Mouse (Mus musculus): ENCODE results near the gene Ndufa9. TPM values are rescaled to one million over a fixed set of nuclear protein-coding genes. Genes with fewer than 3 reads are reported as not detected.

Gene Ndufa9
- polyA plus RNA-seq, 1 experiment from 2014 or later: 213 TPM

GRCm38 (mm10) chr6:126794751-126795150 lies 54.2 kb downstream of the Ndufa9 start:
- WGBS: 78% methylated on average over 6 of the region's 6 CpGs
- H3K4me1 ChIP-seq: no peaks in the 10 kb centered on the region

GRCm38 (mm10) chr6:126793689-126794088 lies 55.2 kb downstream of the Ndufa9 start:
- Histone ChIP-seq H3K9me3 (replicated peaks) (no peaks in the 10 kb centered on the region), H3K27me3 (replicated peaks) (no peaks in the 10 kb centered on the region), H3K36me3 (no peaks in the 10 kb centered on the region), H3K4me2 (no peak overlapping the region), H3K27ac (replicated peaks) (no peak overlapping the region), H3K4me3 (replicated peaks) (no peak overlapping the region), H3K9ac (replicated peaks) (no peak overlapping the region), H3K4me1 (no peaks in the 10 kb centered on the region)
- WGBS: 95% methylated on average over 6 of the region's 6 CpGs
- ATAC-seq (ENCODE audit: low FRiP score): no peak

More at GRCm38 (mm10) chr6:126794751-126795150, 54.2 kb downstream of the Ndufa9 start:
- Histone ChIP-seq H3K4me2 (no peak overlapping the region), H3K4me3 (replicated peaks) (no peak overlapping the region), H3K36me3 (no peaks in the 10 kb centered on the region), H3K27me3 (replicated peaks) (no peaks in the 10 kb centered on the region), H3K9ac (replicated peaks) (no peak overlapping the region), H3K27ac (replicated peaks) (no peak overlapping the region), H3K9me3 (replicated peaks) (no peaks in the 10 kb centered on the region)
- no peak for ATAC-seq (ENCODE audit: low FRiP score)

GRCm38 (mm10) chr6:126791964-126792363 lies 57.0 kb downstream of the Ndufa9 start:
- Histone ChIP-seq H3K9me3 (replicated peaks) (no peaks in the 10 kb centered on the region), H3K4me2 (peak overlapping the region; percentile 42), H3K9ac (replicated peaks) (no peak overlapping the region), H3K4me3 (replicated peaks) (no peak overlapping the region), H3K27me3 (replicated peaks) (no peaks in the 10 kb centered on the region), H3K27ac (replicated peaks) (no peak overlapping the region), H3K4me1 (no peaks in the 10 kb centered on the region), H3K36me3 (no peaks in the 10 kb centered on the region)
- no peak for ATAC-seq (ENCODE audit: low FRiP score)
- 37% methylated on average over 12 of the region's 12 CpGs for WGBS

GRCm38 (mm10) chr6:126791488-126791887 lies 57.4 kb downstream of the Ndufa9 start:
- H3K27me3 ChIP-seq (replicated peaks): no peaks in the 10 kb centered on the region
- no peak overlapping the region for H3K4me3 ChIP-seq (replicated peaks)
- H3K36me3 ChIP-seq: no peaks in the 10 kb centered on the region
- no peak for ATAC-seq (ENCODE audit: low FRiP score)
- WGBS: 39% methylated on average over 4 of the region's 4 CpGs
- H3K27ac ChIP-seq (replicated peaks): no peak overlapping the region
- no peaks in the 10 kb centered on the region for H3K4me1 ChIP-seq
- no peaks in the 10 kb centered on the region for H3K9me3 ChIP-seq (replicated peaks)
- no peak overlapping the region for H3K4me2 ChIP-seq
- no peak overlapping the region for H3K9ac ChIP-seq (replicated peaks)

- H3K9me3 ChIP-seq (replicated peaks): no peaks in the 10 kb centered on the region
- WGBS: 83% methylated on average over 8 of the region's 8 CpGs
- no peaks in the 10 kb centered on the region for H3K4me1 ChIP-seq
- no peak overlapping the region for H3K9ac ChIP-seq (replicated peaks)
- no peak overlapping the region for H3K4me3 ChIP-seq (replicated peaks)
- no peak overlapping the region for H3K4me2 ChIP-seq
- ATAC-seq (ENCODE audit: low FRiP score): no peak
- no peaks in the 10 kb centered on the region for H3K36me3 ChIP-seq
- no peaks in the 10 kb centered on the region for H3K27me3 ChIP-seq (replicated peaks)
- no peak overlapping the region for H3K27ac ChIP-seq (replicated peaks)
These were observed 60.1 kb downstream of the Ndufa9 start for GRCm38 (mm10) chr6:126788863-126789262.

GRCm38 (mm10) chr6:126784206-126784605 lies 64.7 kb downstream of the Ndufa9 start:
- Histone ChIP-seq H3K9ac (replicated peaks) (no peak overlapping the region), H3K4me1 (no peaks in the 10 kb centered on the region), H3K27me3 (replicated peaks) (no peaks in the 10 kb centered on the region), H3K4me2 (no peak overlapping the region), H3K27ac (replicated peaks) (no peak overlapping the region), H3K4me3 (replicated peaks) (no peak overlapping the region), H3K9me3 (replicated peaks) (no peaks in the 10 kb centered on the region), H3K36me3 (no peaks in the 10 kb centered on the region)
- no peak for ATAC-seq (ENCODE audit: low FRiP score)
- WGBS: 59% methylated on average over 5 of the region's 5 CpGs

GRCm38 (mm10) chr6:126783651-126784066 lies 65.3 kb downstream of the Ndufa9 start:
- no peak for ATAC-seq (ENCODE audit: low FRiP score)
- H3K4me1 ChIP-seq: no peaks in the 10 kb centered on the region
- 80% methylated on average over 10 of the region's 10 CpGs for WGBS
- H3K4me2 ChIP-seq: no peak overlapping the region
- H3K4me3 ChIP-seq (replicated peaks): no peak overlapping the region
- H3K9ac ChIP-seq (replicated peaks): no peak overlapping the region
- H3K27me3 ChIP-seq (replicated peaks): no peaks in the 10 kb centered on the region
- H3K36me3 ChIP-seq: no peaks in the 10 kb centered on the region
- no peak overlapping the region for H3K27ac ChIP-seq (replicated peaks)
- no peaks in the 10 kb centered on the region for H3K9me3 ChIP-seq (replicated peaks)

- Histone ChIP-seq H3K27me3 (replicated peaks) (no peaks in the 10 kb centered on the region), H3K27ac (replicated peaks) (no peak overlapping the region), H3K4me2 (no peak overlapping the region), H3K4me1 (no peaks in the 10 kb centered on the region), H3K9ac (replicated peaks) (no peak overlapping the region), H3K36me3 (no peaks in the 10 kb centered on the region), H3K4me3 (replicated peaks) (no peak overlapping the region), H3K9me3 (replicated peaks) (no peaks in the 10 kb centered on the region)
- WGBS: 82% methylated on average over 1 of the region's 1 CpGs
- ATAC-seq (ENCODE audit: low FRiP score): no peak
These were observed 65.9 kb downstream of the Ndufa9 start for GRCm38 (mm10) chr6:126783056-126783455.

GRCm38 (mm10) chr6:126777889-126778288 lies 71.0 kb downstream of the Ndufa9 start:
- Histone ChIP-seq H3K4me1 (no peaks in the 10 kb centered on the region), H3K4me3 (replicated peaks) (no peak overlapping the region), H3K27me3 (replicated peaks) (no peaks in the 10 kb centered on the region), H3K36me3 (no peaks in the 10 kb centered on the region), H3K4me2 (no peak overlapping the region), H3K27ac (replicated peaks) (no peak overlapping the region), H3K9ac (replicated peaks) (no peak overlapping the region), H3K9me3 (replicated peaks) (no peaks in the 10 kb centered on the region)
- no peak for ATAC-seq (ENCODE audit: low FRiP score)
- 79% methylated on average over 6 of the region's 6 CpGs for WGBS

GRCm38 (mm10) chr6:126773873-126774272 lies 75.1 kb downstream of the Ndufa9 start:
- Histone ChIP-seq H3K36me3 (no peaks in the 10 kb centered on the region), H3K4me1 (peaks cover 16% of the 10 kb centered on the region), H3K9me3 (replicated peaks) (no peaks in the 10 kb centered on the region), H3K4me2 (no peak overlapping the region), H3K9ac (replicated peaks) (no peak overlapping the region), H3K4me3 (replicated peaks) (no peak overlapping the region), H3K27ac (replicated peaks) (no peak overlapping the region), H3K27me3 (replicated peaks) (no peaks in the 10 kb centered on the region)
- 80% methylated on average over 4 of the region's 4 CpGs for WGBS
- no peak for ATAC-seq (ENCODE audit: low FRiP score)

- Histone ChIP-seq H3K27ac (replicated peaks) (no peak overlapping the region), H3K9me3 (replicated peaks) (no peaks in the 10 kb centered on the region), H3K4me1 (peaks cover 31% of the 10 kb centered on the region), H3K27me3 (replicated peaks) (no peaks in the 10 kb centered on the region), H3K4me2 (no peak overlapping the region), H3K4me3 (replicated peaks) (no peak overlapping the region), H3K9ac (replicated peaks) (no peak overlapping the region), H3K36me3 (no peaks in the 10 kb centered on the region)
- 61% methylated on average over 4 of the region's 4 CpGs for WGBS
- no peak for ATAC-seq (ENCODE audit: low FRiP score)
These were observed 76.6 kb downstream of the Ndufa9 start for GRCm38 (mm10) chr6:126772326-126772725.

Data from neural tube, embryonic 15.5 days (tissue).